Mouse (Mus musculus): Measurements from ENCODE around the gene Itpr3. TPM values are rescaled to one million over a fixed set of nuclear protein-coding genes. Genes with fewer than 3 reads are reported as not detected.

Gene Itpr3
- polyA plus RNA-seq, 1 experiment from 2014 or later: 1.3 TPM

DNA sequence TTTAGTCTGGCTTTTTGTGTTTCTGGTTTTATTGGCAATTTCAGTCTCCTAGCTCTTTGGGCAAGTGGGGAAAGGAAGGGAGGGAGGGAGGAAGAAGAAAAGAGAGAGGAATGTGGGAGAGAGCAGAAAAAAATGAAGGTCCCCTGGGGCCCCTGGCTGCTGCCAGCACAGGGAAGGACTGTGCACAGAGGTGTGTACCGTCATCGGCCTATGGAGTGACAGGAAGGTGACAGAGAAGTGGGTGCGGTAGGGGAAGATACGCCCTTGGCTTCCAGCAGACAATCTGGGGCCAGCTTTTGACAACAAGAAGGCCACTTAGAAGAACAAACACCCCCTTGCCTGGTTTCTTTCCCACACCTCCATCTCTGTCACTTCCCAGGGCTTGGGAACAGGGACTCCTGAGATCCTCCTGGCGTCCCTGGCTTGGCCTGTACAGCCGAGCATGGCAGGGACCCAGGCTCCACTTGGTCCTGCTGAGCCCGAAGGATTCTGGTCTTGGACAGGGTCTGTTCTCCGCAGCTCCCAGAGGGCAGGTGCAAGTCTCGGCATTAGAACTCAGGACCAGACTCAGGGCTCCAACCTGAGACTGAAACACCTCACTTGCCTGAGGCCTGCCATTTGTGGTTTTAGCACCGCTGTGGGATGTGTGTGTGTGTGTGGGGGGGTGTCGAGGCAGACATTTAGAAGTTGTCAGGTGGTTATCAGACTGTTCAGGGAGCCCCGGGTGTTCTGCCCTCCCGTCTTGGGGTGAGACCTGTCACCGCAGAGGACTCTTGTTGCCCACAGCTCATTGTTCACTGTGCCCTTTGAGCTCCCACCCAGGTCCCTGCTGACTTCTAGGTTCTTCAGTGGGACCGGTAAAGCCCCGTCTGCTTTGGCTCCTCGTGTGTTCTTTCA lies 18.0 kb downstream of the Itpr3 start:
- H3K9ac ChIP-seq (replicated peaks): no peak overlapping the region
- H3K36me3 ChIP-seq: no peaks in the 10 kb centered on the region
- H3K4me3 ChIP-seq (replicated peaks): no peak overlapping the region
- no peak for ATAC-seq
- peaks cover 6% of the 10 kb centered on the region for H3K4me1 ChIP-seq (replicated peaks)
- H3K9me3 ChIP-seq: no peaks in the 10 kb centered on the region
- no peak overlapping the region for H3K27ac ChIP-seq
- H3K27me3 ChIP-seq: no peaks in the 10 kb centered on the region
- H3K4me2 ChIP-seq (replicated peaks): no peak overlapping the region
- whole genome bisulfite sequencing: 86% methylated on average over 17 of the region's 17 CpGs

DNA sequence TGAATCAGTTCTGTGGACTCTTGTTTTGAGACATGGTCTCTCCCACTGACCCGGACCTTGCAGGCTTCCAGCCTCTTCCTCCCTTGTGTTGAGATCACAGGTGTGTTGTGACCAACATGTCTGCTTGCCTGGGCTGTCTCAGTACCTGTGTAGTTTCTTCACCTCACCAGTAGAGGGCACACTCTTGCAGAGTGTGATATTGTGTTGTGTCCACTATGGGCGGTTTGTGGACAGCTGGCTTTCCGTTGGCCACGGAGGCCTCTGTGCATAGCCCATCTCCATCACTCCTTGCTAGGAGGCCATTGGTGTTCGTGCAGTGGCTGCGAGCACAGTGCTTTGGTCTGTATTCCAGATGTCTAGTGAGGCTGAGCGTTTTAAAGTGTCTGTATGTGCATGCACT lies 20.0 kb downstream of the Itpr3 start:
- whole genome bisulfite sequencing: 96% methylated on average over 7 of the region's 7 CpGs
- H3K9me3 ChIP-seq: no peaks in the 10 kb centered on the region
- no peak overlapping the region for H3K27ac ChIP-seq
- no peaks in the 10 kb centered on the region for H3K27me3 ChIP-seq
- H3K36me3 ChIP-seq: no peaks in the 10 kb centered on the region
- no peak overlapping the region for H3K9ac ChIP-seq (replicated peaks)
- H3K4me1 ChIP-seq (replicated peaks): peaks cover 4% of the 10 kb centered on the region; the same call in 1 of the 2 replicates
- ATAC-seq: no peak
- no peak overlapping the region for H3K4me2 ChIP-seq (replicated peaks)
- no peak overlapping the region for H3K4me3 ChIP-seq (replicated peaks)

DNA sequence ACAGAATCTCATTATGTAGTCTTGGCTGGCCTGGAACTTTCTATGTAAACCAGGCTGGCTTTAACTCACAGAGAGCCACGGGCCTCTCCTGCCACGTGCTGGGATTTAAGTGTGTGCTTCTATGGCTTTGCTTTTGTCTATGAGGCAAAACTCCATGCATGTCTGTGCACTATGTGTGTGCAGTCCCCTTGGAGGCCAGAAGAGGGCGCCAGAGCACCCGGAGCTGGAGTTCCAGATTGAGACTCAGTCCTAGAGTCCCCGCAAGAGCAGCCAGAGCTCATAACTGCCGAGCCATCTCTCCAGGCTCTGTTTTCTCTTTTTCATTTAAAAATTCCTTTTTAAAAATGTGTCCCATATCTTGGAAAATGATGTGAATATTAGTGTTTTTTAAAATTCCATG lies 20.8 kb downstream of the Itpr3 start:
- Histone ChIP-seq H3K27me3 (no peaks in the 10 kb centered on the region), H3K9ac (replicated peaks) (no peak overlapping the region), H3K4me3 (replicated peaks) (no peak overlapping the region), H3K36me3 (no peaks in the 10 kb centered on the region), H3K9me3 (no peaks in the 10 kb centered on the region), H3K27ac (no peak overlapping the region), H3K4me1 (replicated peaks) (peaks cover 4% of the 10 kb centered on the region; the same call in 1 of the 2 replicates), H3K4me2 (replicated peaks) (no peak overlapping the region)
- 79% methylated on average over 6 of the region's 6 CpGs for WGBS
- no peak for ATAC-seq

DNA sequence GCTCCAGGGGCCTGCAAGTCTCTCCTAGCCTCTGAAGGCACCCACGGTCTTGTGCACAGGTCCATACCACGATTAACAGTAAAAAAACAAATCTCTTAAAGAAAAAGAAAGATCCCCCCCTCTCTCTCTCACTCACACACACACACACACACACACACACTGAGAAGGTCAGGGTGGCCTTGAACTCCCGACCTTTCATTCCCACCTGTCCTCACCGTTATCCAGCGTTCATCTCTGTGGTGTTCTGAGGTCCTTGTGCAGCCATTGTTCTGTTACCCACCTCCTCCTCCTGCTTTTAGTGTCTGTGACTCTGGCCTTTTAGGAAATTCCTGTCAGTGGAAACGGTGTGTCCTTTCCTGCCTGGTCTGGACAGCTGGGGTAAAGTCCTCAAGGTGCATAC lies 21.4 kb downstream of the Itpr3 start:
- no peak overlapping the region for H3K27ac ChIP-seq
- no peak overlapping the region for H3K4me3 ChIP-seq (replicated peaks)
- whole genome bisulfite sequencing: 89% methylated on average over 6 of the region's 6 CpGs
- peaks cover 4% of the 10 kb centered on the region; the same call in 1 of the 2 replicates for H3K4me1 ChIP-seq (replicated peaks)
- H3K27me3 ChIP-seq: no peaks in the 10 kb centered on the region
- no peaks in the 10 kb centered on the region for H3K9me3 ChIP-seq
- H3K9ac ChIP-seq (replicated peaks): no peak overlapping the region
- no peaks in the 10 kb centered on the region for H3K36me3 ChIP-seq
- ATAC-seq: no peak
- no peak overlapping the region for H3K4me2 ChIP-seq (replicated peaks)

DNA sequence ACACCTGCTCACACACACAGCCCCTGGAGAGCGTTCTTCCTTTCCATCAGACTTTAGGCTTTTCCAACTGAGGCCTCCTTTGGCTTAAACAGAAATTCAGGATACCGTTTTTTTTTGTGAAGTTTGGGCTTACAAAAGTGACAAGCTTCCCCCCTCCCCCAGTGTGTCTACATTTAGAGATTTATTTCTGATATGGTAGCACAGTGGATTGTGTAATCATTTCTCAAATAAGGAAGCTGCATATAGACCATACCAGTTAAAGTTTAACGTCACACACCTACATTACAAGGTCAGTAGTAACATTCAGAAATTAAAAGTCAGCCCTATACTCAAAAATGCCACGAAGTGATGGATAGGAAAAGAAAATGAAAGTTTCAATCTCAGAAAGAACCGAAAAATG lies 24.8 kb downstream of the Itpr3 start:
- H3K4me2 ChIP-seq (replicated peaks): no peak overlapping the region
- 90% methylated on average over 5 of the region's 5 CpGs for WGBS
- no peak overlapping the region for H3K9ac ChIP-seq (replicated peaks)
- no peaks in the 10 kb centered on the region for H3K27me3 ChIP-seq
- H3K4me3 ChIP-seq (replicated peaks): no peak overlapping the region
- ATAC-seq: no peak
- H3K4me1 ChIP-seq (replicated peaks): no peaks in the 10 kb centered on the region
- no peak overlapping the region for H3K27ac ChIP-seq
- H3K36me3 ChIP-seq: no peaks in the 10 kb centered on the region
- H3K9me3 ChIP-seq: no peaks in the 10 kb centered on the region

DNA sequence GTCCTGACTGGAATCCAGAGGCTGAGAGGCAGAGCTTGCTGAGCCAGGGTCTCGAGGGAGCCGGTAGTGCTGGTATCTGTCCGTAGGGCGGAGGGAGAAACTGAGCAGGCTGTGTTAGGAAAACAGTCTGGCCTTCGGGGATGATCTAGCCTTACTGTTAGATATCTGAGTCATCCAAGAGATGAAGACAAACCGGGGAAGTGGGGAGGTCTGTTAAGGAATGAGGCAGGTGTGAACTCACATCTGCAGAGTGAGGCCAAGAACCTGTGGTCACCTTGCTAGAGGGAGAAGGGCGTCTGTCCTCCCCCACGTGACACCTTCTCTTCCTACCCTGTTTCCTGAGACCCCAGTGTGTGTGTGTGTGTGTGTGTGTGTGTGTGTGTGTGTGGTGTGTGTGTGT lies 25.7 kb downstream of the Itpr3 start:
- Histone ChIP-seq H3K27me3 (no peaks in the 10 kb centered on the region), H3K9me3 (no peaks in the 10 kb centered on the region), H3K9ac (replicated peaks) (no peak overlapping the region), H3K36me3 (no peaks in the 10 kb centered on the region), H3K4me3 (replicated peaks) (no peak overlapping the region), H3K4me1 (replicated peaks) (0 out of 2 replicates have a peak, but pooled peaks cover 3% of the 10 kb centered on the region), H3K4me2 (replicated peaks) (no peak overlapping the region), H3K27ac (no peak overlapping the region)
- 75% methylated on average over 8 of the region's 8 CpGs for WGBS
- no peak for ATAC-seq

DNA sequence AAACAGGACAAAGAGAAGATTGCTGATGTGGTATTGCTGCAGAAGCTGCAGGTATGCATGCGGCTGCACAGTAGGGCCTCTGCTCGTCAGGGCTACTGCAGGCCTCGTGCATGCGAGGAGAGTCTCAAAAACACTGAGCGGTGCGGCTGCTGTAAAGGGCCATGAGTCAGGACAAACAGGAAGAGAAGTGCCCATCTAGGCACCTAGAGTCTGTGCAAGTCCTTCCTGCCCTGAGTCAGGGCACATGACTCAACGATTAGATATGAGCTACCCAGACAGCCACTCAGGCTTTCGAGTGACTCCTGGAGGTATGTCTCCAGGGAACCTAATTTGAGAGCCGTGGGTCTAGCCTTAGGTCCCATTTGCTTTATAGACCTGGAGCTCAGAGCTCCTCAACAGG lies 26.5 kb downstream of the Itpr3 start:
- no peaks in the 10 kb centered on the region for H3K9me3 ChIP-seq
- no peaks in the 10 kb centered on the region for H3K36me3 ChIP-seq
- no peaks in the 10 kb centered on the region for H3K27me3 ChIP-seq
- WGBS: 88% methylated on average over 9 of the region's 9 CpGs
- H3K4me3 ChIP-seq (replicated peaks): no peak overlapping the region
- no peak overlapping the region for H3K27ac ChIP-seq
- H3K4me1 ChIP-seq (replicated peaks): 0 out of 2 replicates have a peak, but pooled peaks cover 5% of the 10 kb centered on the region
- H3K4me2 ChIP-seq (replicated peaks): no peak overlapping the region
- H3K9ac ChIP-seq (replicated peaks): 0 out of 2 replicates have a peak overlapping the region, but pooled peaks have one; percentile 12
- no peak for ATAC-seq

DNA sequence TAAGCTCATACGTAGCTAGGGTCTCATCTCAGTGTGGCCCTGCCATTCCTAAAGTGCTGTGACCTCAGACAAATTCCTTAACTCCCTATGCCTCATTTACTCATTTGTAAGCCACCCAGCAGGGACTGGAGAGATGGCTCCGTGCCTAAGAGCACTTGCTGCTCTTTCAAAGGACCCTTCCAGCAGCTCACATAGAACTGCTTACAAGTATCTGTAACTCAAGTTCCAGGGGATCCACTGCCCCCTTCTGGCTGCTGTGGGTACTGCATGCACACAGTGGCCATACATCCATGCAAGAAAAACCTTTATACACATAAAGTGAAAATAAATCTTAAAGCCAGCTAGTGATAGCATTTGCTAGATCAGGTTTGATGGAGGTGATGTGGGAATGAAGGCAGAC lies 28.6 kb downstream of the Itpr3 start:
- WGBS: 58% methylated on average over 2 of the region's 2 CpGs
- no peaks in the 10 kb centered on the region for H3K9me3 ChIP-seq
- H3K4me2 ChIP-seq (replicated peaks): no peak overlapping the region
- no peaks in the 10 kb centered on the region for H3K27me3 ChIP-seq
- no peaks in the 10 kb centered on the region for H3K36me3 ChIP-seq
- H3K9ac ChIP-seq (replicated peaks): no peak overlapping the region
- H3K4me3 ChIP-seq (replicated peaks): no peak overlapping the region
- ATAC-seq: no peak
- no peak overlapping the region for H3K27ac ChIP-seq
- H3K4me1 ChIP-seq (replicated peaks): 0 out of 2 replicates have a peak, but pooled peaks cover 5% of the 10 kb centered on the region

DNA sequence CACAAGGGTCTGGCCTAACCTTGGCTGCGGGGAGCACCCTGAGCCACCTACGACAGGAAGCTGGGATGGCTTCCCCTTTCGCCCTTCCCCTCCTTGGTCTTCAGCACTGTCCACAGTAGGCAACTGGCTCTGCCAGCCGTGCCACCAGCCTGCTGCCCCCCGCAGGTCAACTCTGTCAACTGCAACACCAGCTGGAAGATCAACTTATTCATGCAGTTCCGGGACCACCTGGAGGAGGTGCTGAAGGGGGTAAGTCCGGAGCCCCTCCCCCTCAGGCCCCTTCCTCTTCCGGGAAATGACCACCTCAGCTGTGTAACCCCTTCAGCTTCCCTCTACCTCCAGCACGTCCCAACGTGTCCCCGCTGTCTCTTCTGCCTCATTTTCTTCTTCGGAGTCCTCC lies 30.3 kb downstream of the Itpr3 start:
- no peaks in the 10 kb centered on the region for H3K27me3 ChIP-seq
- no peak overlapping the region for H3K4me2 ChIP-seq (replicated peaks)
- H3K9ac ChIP-seq (replicated peaks): no peak overlapping the region
- ATAC-seq: no peak
- H3K36me3 ChIP-seq: no peaks in the 10 kb centered on the region
- no peak overlapping the region for H3K4me3 ChIP-seq (replicated peaks)
- 36% methylated on average over 12 of the region's 12 CpGs for WGBS
- no peak overlapping the region for H3K27ac ChIP-seq
- H3K4me1 ChIP-seq (replicated peaks): 0 out of 2 replicates have a peak, but pooled peaks cover 5% of the 10 kb centered on the region
- H3K9me3 ChIP-seq: no peaks in the 10 kb centered on the region

DNA sequence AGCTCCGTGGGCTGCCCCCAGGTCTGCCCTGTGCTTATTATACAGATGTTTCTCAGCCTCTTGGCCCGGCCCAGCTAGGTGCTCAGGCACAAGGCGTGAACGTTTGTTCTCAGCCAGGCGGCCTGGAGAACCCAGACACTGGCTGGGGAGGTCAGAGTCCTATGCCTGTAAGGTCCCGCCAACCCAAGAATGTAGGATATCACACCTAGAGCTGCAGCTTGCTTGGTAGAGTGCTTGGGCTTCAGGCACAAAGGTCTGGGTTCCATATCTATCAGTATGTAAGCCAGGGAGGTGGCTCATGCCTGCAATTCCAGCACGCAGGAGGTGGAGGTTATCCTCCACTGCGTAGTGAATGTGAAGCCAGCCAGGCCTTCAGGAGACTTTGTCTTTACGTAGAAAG lies 33.0 kb downstream of the Itpr3 start:
- no peak for ATAC-seq
- no peaks in the 10 kb centered on the region for H3K9me3 ChIP-seq
- 84% methylated on average over 9 of the region's 9 CpGs for WGBS
- no peaks in the 10 kb centered on the region for H3K27me3 ChIP-seq
- no peak overlapping the region for H3K27ac ChIP-seq
- no peak overlapping the region for H3K4me3 ChIP-seq (replicated peaks)
- 0 out of 2 replicates have a peak, but pooled peaks cover 5% of the 10 kb centered on the region for H3K4me1 ChIP-seq (replicated peaks)
- H3K4me2 ChIP-seq (replicated peaks): no peak overlapping the region
- H3K36me3 ChIP-seq: no peaks in the 10 kb centered on the region
- H3K9ac ChIP-seq (replicated peaks): no peak overlapping the region

DNA sequence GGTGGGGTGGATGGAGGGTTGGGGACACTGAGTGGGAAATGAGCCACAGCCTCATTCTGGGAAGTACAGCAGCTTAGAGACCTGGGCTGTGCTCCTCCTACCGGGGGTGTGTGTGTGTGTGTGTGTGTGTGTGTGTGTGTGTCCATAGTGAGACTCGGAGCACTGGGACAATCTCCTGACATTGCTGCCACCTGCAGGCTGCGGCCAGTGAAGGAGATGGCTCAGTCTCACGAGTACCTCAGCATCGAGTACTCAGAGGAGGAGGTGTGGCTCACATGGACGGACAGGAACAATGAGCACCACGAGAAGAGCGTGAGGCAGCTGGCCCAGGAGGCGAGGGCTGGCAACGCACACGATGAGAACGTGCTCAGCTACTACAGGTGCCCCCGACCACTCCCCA lies 38.6 kb downstream of the Itpr3 start:
- WGBS: 31% methylated on average over 13 of the region's 13 CpGs
- H3K36me3 ChIP-seq: no peaks in the 10 kb centered on the region
- ATAC-seq: peak; percentile 63; the same call in 1 of the 2 replicates
- H3K27ac ChIP-seq: no peak overlapping the region
- no peaks in the 10 kb centered on the region for H3K4me1 ChIP-seq (replicated peaks)
- H3K4me2 ChIP-seq (replicated peaks): no peak overlapping the region
- no peaks in the 10 kb centered on the region for H3K27me3 ChIP-seq
- no peak overlapping the region for H3K4me3 ChIP-seq (replicated peaks)
- 0 out of 2 replicates have a peak overlapping the region, but pooled peaks have one; percentile 2 for H3K9ac ChIP-seq (replicated peaks)
- no peaks in the 10 kb centered on the region for H3K9me3 ChIP-seq

DNA sequence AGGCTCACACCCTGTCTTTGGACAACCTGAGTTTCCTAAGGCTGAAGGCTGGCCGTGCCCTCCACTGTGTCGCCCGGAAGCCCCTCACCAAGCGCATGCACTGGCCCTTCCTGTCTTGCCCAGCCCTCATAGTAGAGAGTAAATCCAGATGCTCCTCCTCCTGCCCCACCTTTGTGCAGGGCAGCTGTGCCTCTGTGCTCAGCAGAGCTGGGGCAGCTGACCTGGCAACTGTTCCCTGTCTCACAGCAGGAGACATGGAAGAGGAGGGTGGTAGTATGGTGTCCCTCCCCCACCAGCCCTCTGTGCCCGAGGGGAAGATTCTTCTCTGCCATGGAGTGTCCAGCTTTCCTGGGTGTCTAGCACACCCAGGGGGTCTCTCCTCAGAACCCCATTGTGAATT lies 44.6 kb downstream of the Itpr3 start:
- 77% methylated on average over 5 of the region's 5 CpGs for WGBS
- no peaks in the 10 kb centered on the region for H3K4me1 ChIP-seq (replicated peaks)
- no peak overlapping the region for H3K4me2 ChIP-seq (replicated peaks)
- H3K36me3 ChIP-seq: no peaks in the 10 kb centered on the region
- no peaks in the 10 kb centered on the region for H3K9me3 ChIP-seq
- H3K4me3 ChIP-seq (replicated peaks): no peak overlapping the region
- no peak overlapping the region for H3K27ac ChIP-seq
- ATAC-seq: no peak
- H3K27me3 ChIP-seq: no peaks in the 10 kb centered on the region
- H3K9ac ChIP-seq (replicated peaks): no peak overlapping the region

Measured in midbrain, embryonic 13.5 days (tissue).